ENCODE assay signal across 17 mouse cellular contexts in the genomic region with DNA sequence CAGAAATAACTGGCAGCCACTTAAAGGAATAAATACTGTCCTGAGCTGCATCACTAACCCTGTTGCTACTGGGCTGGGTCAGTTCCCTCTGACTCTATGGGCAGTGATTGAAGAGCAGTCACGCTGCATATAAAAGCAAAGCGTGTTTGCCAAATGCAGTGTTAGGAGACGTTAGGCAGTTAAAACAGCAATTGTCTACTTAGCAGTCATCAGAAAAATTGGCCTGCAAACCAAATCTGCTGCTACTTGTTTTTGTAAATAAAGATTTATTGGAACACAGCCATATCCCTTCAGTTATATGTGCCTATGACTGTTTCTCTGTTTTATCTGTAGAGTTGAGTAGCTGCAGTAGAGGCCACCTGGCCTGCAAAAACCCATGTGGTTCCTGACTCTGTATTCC.
"Had no signal": no experiment of that assay in that cellular context is flagged by ENCODE, and none has a peak within 500 bp of the region (broad histone marks: within the 10 kb centered on the region; RNA-seq: fewer than 3 reads in every experiment).

No protein-coding gene starts in this region.

- H3K4me1 ChIP-seq: midbrain, embryonic 10.5 days; midbrain, embryonic 12.5 days; neural tube, embryonic 13.5 days; neural tube, embryonic 15.5 days had no signal

- H3K36me3 ChIP-seq: midbrain, embryonic 10.5 days; midbrain, embryonic 12.5 days; neural tube, embryonic 13.5 days; neural tube, embryonic 15.5 days had no signal

- H3K27ac ChIP-seq: midbrain, embryonic 10.5 days; midbrain, embryonic 12.5 days; neural tube, embryonic 13.5 days; neural tube, embryonic 15.5 days had no signal

- H3K9me3 ChIP-seq: midbrain, embryonic 10.5 days; midbrain, embryonic 12.5 days; neural tube, embryonic 13.5 days; neural tube, embryonic 15.5 days had no signal

- DNase-seq: lung, adult 18-20 months; lung, postnatal 10 days; lung, postnatal 4 days; midbrain, embryonic 14.5 days; retina, postnatal 1 day; right cerebral cortex, adult 18-20 months; right cerebral cortex, postnatal 25 days; right cerebral cortex, postnatal 4 days; spleen, adult 18-20 months; thymus, adult 18-20 months; thymus, postnatal 25 days had no signal

- H3K4me2 ChIP-seq: midbrain, embryonic 12.5 days; neural tube, embryonic 13.5 days; neural tube, embryonic 15.5 days had no signal

- H3K4me3 ChIP-seq: midbrain, embryonic 10.5 days; midbrain, embryonic 12.5 days; myocyte; neural tube, embryonic 13.5 days; neural tube, embryonic 15.5 days had no signal

- H3K9ac ChIP-seq: midbrain, embryonic 12.5 days; neural tube, embryonic 13.5 days; neural tube, embryonic 15.5 days had no signal

- H3K27me3 ChIP-seq: midbrain, embryonic 12.5 days; neural tube, embryonic 13.5 days; neural tube, embryonic 15.5 days had no signal

- ATAC-seq: midbrain, embryonic 16.5 days had no signal
